Mouse (Mus musculus) urinary bladder, postnatal 4 days (tissue): ENCODE results near the gene Arid1b.

Source experiments
- DNase-seq, 2 experiments: peaks; one replicate each; pipeline ENCODE4 v3.0.0; 2021 to 2022; ENCODE audit warnings: low spot score in 2 of 2

Gene Arid1b

DNA sequence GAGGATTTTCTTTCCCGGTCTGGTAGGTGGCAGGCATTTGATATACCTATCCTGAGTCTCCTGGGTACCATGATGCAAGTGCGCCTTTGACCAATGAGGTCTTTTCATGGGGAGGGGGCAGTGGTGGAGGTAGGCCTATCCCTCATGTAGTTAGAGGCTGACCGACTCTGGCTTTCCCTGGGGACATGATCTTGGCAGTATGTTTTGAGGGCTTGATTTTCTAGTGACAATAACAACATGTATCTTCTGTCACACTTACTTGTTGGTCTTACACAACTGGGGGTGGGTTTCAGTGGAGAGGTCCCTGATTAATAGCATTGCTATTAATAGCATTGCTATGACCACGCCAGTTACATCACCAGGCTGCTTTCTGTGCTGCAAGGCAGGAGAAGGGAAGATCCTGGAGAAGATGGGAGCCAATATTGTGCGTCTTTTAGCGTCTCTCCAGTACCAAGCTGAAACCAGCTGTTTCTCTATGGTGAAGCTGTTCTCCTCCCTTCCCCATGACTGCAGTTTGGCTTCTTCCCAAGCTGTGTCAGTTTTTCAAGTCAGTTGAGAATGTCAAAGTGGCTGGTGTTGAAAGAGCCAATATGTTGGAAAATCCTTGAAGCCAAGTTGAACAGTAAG is 216.1 kb downstream of the Arid1b start:
- DNase-seq: no peak

DNA sequence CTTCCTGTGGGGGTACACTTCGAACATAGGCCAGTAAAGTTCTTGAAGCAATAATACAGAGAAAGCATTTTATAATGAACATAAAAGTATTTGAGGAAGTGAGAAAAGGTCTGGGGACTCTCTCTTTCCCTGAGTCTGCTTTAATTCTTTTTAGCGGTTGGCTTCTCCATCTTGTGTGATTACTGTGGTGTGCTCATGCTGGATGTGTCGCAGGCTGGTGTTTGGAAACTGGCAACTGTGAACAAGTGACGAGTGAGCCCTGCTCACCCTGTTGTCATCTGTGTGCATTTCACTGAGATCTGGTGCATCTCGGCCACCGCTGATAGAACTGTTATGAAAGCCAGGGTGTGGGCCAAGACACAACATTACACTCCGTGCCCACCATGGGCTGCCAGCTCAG is 216.8 kb downstream of the Arid1b start:
- no peak for DNase-seq

GRCm38 (mm10) chr17:5212166-5212565 is 218.0 kb downstream of the Arid1b start:
- no peak for DNase-seq

DNA sequence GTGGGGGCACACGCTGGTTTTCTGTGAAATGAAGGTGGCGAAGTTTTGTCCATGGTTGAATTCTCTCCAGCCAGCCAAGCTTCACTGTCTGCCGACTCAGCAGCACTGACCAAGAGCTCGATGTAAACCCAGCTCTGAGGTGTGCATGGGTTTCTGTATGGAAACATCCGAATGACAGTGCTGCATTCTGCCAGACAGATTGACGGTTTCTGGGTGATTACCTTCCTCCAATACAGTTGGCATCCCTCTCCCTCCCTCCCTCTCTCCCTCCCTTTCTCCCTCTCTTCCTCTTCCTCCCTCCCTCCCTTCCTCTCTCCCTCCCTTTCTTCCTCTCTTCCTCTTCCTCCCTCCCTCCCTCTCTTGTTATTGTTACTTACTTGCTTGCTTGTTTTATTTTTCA is 219.3 kb downstream of the Arid1b start:
- DNase-seq: no peak

GRCm38 (mm10) chr17:5215352-5215751 is 221.2 kb downstream of the Arid1b start:
- no peak for DNase-seq

- DNase-seq: no peak
Measured at GRCm38 (mm10) chr17:5216965-5217546, 222.9 kb downstream of the Arid1b start.

DNA sequence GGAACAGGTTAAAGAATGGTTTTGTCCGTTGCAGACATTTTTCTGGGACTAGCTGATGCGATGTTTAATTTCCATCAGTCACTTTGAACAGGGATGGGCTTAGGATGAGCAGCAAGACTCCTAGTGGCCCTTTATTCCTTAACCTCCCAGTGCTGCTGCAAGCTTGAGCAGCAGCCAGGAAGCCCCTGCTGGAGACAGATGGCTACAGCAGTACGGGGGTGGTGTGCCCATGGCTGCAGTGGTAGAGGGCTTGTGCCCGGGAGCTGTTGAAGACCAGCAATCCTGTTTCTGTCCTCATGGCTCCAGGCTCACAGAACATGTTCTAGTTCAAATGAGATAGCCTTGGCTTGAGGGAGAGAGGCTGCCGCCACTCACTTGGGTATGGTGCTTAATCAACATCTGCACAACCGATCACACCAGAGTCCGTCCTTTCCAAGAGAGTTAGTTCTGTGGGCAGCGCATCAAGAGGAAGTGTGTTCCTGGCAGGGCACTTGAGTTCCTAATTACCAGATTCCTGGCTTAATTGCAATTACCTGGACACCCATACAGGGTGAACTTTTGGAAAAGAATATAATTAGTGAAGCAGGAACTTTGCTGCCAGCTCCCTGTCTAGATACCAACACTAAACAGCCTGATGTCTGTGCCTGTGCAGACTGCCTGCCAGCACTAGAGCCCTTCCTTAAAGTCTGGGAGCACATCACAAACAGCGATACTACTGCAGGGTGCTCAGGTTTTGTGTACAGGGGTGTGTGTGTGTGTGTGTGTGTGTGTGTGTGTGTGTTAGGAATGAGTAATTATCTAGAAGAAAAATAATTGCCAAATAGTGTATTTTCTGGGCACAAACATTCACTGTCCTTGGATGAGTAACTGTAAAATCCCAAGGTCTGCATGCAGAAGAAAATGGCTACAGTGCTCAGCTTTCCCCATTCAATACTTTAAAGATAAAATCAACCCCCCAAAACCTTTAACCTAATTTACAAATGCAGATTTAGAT is 224.0 kb downstream of the Arid1b start:
- no peak for DNase-seq

DNA sequence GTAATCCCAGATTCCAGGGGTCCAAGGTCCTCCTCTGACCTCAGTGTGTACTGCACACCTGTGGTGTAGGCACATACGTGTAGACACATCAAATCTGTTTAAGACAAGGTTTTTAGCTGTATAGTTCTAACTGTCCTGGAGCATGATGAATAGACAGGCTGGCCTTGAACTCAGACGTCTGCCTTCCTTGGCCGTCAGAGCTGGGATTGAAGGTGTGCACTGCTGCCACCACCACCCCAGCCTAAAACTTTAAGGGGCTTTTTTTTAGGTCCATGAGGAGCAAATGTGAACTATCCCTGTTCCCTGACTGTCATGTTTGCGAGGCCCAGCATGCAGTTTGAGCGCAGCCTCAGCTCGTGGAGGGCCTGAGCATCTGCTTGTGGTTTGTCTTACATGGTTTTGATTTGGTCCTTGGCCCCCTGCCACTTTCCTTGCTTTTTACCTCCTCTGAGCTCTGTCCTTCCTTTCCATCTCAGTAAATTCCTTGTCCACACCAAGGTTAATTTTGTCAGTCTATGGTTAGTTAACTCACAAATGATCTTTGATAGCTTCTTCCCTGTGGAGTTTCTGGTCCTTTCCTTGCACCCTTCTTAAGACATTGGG is 224.9 kb downstream of the Arid1b start:
- no peak for DNase-seq

DNA sequence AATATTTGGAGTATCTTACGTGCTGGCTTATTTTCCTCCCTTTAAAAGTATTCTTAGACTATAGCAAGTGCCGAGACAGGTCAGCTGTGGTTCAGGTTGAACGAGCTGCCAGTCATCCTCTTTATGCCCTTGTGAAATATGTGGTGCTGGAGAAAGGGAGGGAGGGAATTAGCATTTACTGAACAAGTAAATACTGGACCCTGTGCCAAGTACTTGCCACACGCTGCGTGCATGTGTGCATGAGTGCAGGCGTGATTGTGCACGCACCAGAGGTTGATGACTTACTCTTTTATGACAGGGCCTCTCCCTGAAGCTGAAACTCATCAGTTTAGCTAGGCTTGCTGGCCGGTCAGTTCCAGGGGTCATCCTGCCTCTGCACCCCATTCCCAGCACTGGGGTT is 226.9 kb downstream of the Arid1b start:
- DNase-seq: no peak

GRCm38 (mm10) chr17:5221558-5221957 is 227.4 kb downstream of the Arid1b start:
- no peak for DNase-seq

DNA sequence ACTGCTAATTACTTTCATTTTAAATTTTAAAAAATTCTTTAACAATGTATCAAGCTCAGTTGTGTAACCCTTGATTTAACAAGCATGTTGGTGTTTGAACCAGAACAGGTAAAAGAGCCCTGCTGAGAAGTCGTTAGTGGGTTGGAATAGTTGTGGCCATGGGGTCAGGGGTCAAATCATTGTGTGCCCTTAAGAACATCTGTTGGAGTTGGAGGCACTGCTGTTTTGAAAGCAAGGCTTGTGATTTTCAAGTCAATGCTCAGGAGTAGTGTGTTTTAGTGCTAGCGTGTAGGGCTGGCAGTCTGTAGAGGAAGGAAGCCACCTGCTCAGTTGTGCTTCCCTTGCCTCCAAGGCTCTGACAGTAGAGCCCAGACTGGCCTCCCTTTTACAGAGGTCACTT is 228.7 kb downstream of the Arid1b start:
- DNase-seq: no peak

DNA sequence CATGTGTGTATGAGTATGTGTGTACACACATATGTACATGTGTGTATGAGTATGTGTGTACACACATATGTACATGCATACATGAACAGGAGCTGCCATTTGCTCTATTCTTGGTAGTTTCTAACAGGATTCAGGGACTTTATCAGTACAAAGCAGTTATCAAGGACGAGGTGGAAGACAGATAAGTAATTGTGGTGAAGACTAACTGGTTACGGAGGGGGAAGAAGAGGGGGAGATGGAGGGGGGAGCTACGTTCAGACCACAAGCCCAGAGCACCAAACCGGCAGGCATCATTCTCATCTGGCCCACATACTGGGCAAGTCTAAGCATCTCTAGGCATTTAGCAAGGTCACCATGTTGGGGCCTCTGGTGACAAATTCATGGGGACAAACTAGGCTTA is 230.8 kb downstream of the Arid1b start:
- DNase-seq: no peak

GRCm38 (mm10) chr17:5227136-5227535 is 233.0 kb downstream of the Arid1b start:
- no peak for DNase-seq

- DNase-seq: no peak
Measured at GRCm38 (mm10) chr17:5227950-5228615, 234.0 kb downstream of the Arid1b start.

DNA sequence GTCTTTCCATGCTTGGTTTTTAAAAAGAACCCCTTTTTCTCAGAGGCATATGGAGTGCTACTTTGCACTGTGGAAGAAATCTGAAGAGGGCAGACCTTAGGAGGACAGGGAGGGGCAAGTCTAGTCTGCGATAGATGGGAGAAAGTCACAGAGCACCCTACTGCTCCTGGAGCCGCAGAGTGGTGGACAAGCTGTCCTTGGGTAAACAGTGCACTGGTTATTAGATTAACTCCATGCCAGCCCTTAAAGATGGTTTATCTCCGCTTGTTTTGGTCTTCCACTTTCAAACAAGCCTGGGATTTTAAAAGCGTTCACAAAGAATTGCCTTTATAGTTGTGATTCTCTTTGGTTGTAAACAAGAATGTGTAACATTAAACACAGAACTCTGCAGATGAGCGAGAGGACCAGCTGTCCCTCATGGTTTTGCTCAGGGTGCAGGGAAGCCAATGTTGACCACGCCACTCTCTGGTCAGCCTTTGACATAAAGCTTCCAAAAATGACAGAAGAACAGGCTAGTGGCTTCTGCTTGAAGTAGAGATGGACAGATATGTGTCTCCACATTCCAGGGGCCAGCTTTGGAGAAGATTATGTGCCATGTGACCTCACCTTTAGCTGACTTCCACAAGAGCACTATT is 234.6 kb downstream of the Arid1b start:
- DNase-seq: no peak

- no peak for DNase-seq
Measured at GRCm38 (mm10) chr17:5230063-5230462, 235.9 kb downstream of the Arid1b start.

DNA sequence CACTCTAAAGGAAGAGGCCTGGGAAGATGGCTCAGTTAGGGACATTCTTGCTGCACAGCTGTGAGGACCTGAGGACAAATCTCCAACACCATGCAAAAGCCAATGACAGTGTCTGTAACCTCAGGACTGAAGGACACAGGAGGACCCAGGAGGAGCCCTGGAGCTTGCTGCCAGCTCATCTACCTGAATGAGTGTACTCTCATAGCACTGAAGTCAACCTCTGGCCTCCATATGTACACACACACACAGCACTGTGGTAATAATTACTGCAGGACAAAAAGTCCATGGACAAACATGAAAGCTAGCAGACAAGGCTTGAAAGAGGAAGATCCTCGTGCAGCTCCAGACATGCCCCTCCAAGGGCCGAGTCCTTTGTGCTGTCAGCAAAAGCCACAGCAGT is 238.0 kb downstream of the Arid1b start:
- no peak for DNase-seq

DNA sequence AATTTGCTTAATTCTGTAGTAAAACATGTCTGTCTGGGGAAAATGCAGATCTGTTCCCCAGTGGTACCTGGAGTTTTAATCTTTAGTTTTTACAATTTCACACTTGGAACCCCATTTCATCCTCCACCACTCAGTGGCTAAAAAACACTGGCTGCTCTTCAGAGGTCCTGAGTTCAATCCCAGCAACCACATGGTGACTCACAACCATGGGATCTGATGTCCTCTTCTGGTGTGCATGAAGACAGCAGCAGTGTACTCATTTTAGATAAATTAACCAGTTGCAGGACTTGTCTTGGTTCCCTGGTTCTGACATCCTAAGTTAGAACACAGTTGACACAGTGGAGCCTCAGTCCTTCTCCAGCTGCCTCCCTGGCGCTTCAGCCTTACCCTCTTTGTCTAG is 239.9 kb downstream of the Arid1b start:
- no peak for DNase-seq

GRCm38 (mm10) chr17:5235057-5235456 is 240.9 kb downstream of the Arid1b start:
- no peak for DNase-seq

DNA sequence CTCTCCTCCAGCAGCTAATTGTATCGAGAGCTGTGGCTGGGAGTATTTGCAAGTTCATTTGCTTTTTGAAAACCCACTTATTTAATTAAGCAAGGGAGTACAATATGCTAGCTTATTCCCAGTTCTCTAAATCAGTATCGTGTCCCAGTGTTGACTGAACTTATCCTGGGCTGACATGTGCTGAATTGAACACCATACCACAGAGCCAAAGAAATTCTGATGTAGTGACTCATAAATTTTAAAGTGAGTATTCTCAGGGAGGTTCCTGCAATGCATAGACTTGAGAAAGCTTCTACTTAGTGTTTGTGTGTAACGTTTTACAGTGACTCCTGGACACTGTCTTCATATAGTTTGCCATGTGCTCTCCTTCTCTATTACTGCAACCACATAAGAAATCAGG is 243.6 kb downstream of the Arid1b start:
- DNase-seq: no peak
